Comparison of ENCODE assay signal across 8 mouse cellular contexts in genomic region chr11:5260942-5261459, GRCm38 (mm10). TPM values are rescaled to one million over a fixed set of nuclear protein-coding genes. Genes with fewer than 3 reads are reported as not detected.
DNase-seq lines count a peak whose midpoint lies in the region; ATAC-seq lines count a peak whose summit lies in the region.

No protein-coding gene starts in this region.

- no peaks in the 10 kb centered on the region; the same call in 1 of the 2 replicates for H3K79me2 ChIP-seq in macrophage (ENCODE audit: inconsistent target)

- peak; percentile 50 to 55 for DNase-seq in B cell, adult 2 months
- peak; percentile 67 for DNase-seq in Muller cell, postnatal 12 days (ENCODE audit: inconsistent ontology term)
- DNase-seq in embryo, embryonic 10 days (ENCODE audit: low spot score): peak; percentile 71
- peak; percentile 78 for DNase-seq in kidney, postnatal 10 days
- peak; percentile 33 to 37 for DNase-seq in spleen, postnatal 36 days (ENCODE audit: low spot score in 2 of 2)

- peaks cover 66% of the 10 kb centered on the region for H3K4me1 ChIP-seq in heart, embryonic 13.5 days

- WGBS in heart, embryonic 13.5 days: under 1% methylated on average over 42 of the region's 42 CpGs
- WGBS in macrophage (ENCODE audit: missing documents): under 1% methylated on average over 39 of the region's 42 CpGs

- H3K9ac ChIP-seq in heart, embryonic 13.5 days: peak overlapping the region; percentile 98

- no peaks in the 10 kb centered on the region for H3K36me3 ChIP-seq in heart, embryonic 13.5 days
- H3K36me3 ChIP-seq in macrophage (ENCODE audit: inconsistent target): no peaks in the 10 kb centered on the region

- H3K4me2 ChIP-seq in heart, embryonic 13.5 days: peak overlapping the region; percentile 84

- H3K9me3 ChIP-seq in heart, embryonic 13.5 days: no peaks in the 10 kb centered on the region

- peak overlapping the region; percentile 89 for H3K4me3 ChIP-seq in heart, embryonic 13.5 days
- H3K4me3 ChIP-seq in macrophage (ENCODE audit: inconsistent target): peak overlapping the region; percentile 62

- H3K27ac ChIP-seq in heart, embryonic 13.5 days (replicated peaks): peak overlapping the region; percentile 88
- no peak overlapping the region for H3K27ac ChIP-seq in macrophage

- no peaks in the 10 kb centered on the region for H3K27me3 ChIP-seq in heart, embryonic 13.5 days (replicated peaks)

- no peak for ATAC-seq in heart, embryonic 13.5 days (ENCODE audit: extremely low read depth, insufficient number of reproducible peaks, low FRiP score, low TSS enrichment)
- ATAC-seq in activated CD4-positive, CD25-positive, alpha-beta regulatory T cell, adult 4 months: no peak

RNA-seq across cellular contexts. Expression of gene Kremen1, which starts 0.4 kb away (rescaled TPM):
- 29.0 and 29.2 TPM in 2 replicates for polyA plus RNA-seq in heart, embryonic 13.5 days (2015; fragmentation: Nextera tagmentation; extraction: Ambion mirVana)
- 10 to 100 TPM in 25 of 26 experiments, 1 to 10 TPM in 1; 9.7 to 80.7 (median 17.4) TPM for total RNA-seq in macrophage (2018; cell fraction: chromatin; rRNA removed)
- total RNA-seq in macrophage (2018; cell fraction: cytosol; rRNA removed): 10 to 100 TPM in 25 of 26 experiments, 1 to 10 TPM in 1; 8.5 to 23.0 (median 14.0) TPM
- total RNA-seq in macrophage (2018; cell fraction: nucleus; rRNA removed): 100 to 1,000 TPM in 1 of 26 experiments, 10 to 100 TPM in 25; 15.8 to 107 (median 25.7) TPM
- 6.3 to 13.0 TPM (median 9.3 TPM) in 3 replicates for polyA plus RNA-seq in macrophage (2018)
- 1 to 10 TPM; 3.3 to 4.2 TPM for polyA plus RNA-seq in activated CD4-positive, CD25-positive, alpha-beta regulatory T cell, adult 4 months (2017; shearing (Covaris generic))
